Mouse (Mus musculus): Measurements from ENCODE around the gene Ambp. TPM values are rescaled to one million over a fixed set of nuclear protein-coding genes. Genes with fewer than 3 reads are reported as not detected.

Gene Ambp
- polyA plus RNA-seq, 1 experiment from 2014 or later, result 11.6 TPM

DNA sequence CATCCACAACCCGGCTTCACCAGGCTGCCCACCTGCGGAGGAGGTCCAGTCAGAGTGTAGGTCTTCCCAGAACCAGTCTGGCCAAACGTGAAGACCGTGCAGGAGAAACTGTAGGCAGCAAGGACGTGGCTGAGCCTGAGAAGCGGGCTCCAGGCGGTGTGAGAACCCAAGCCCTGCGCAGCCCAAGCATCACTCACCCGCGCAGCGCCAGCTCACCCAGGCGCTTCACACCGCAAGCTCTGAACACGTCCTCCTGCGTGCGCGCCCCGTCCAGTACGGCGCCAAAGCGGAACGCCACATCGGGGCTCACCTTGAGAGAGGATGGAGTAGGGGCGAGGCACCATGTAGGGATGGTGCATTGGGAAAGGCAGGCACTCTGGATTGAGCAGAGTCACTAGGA is 16.5 kb upstream of the Ambp start:
- no peak overlapping the region for H3K27ac ChIP-seq (ENCODE audit: low read depth, low read length)
- H3K9ac ChIP-seq (ENCODE audit: low read depth, low read length), result no peak overlapping the region
- no peak overlapping the region for H3K4me3 ChIP-seq (ENCODE audit: low read depth, low read length)
- H3K27me3 ChIP-seq (ENCODE audit: control insufficient read depth, insufficient read depth, low read length), result peaks cover 29% of the 10 kb centered on the region
- no peak overlapping the region for H3K4me2 ChIP-seq
- H3K36me3 ChIP-seq (ENCODE audit: control insufficient read depth, insufficient read depth, low read length), result no peaks in the 10 kb centered on the region
- H3K4me1 ChIP-seq (ENCODE audit: control insufficient read depth, insufficient read depth, low read length), result no peaks in the 10 kb centered on the region
- no peak for ATAC-seq (replicated peaks; ENCODE audit: insufficient number of reproducible peaks, low FRiP score, low TSS enrichment)
- 27% methylated on average over 24 of the region's 24 CpGs for WGBS (ENCODE audit: insufficient replicate concordance)
- H3K9me3 ChIP-seq (replicated peaks; ENCODE audit: control insufficient read depth, low read length), result no peaks in the 10 kb centered on the region

DNA sequence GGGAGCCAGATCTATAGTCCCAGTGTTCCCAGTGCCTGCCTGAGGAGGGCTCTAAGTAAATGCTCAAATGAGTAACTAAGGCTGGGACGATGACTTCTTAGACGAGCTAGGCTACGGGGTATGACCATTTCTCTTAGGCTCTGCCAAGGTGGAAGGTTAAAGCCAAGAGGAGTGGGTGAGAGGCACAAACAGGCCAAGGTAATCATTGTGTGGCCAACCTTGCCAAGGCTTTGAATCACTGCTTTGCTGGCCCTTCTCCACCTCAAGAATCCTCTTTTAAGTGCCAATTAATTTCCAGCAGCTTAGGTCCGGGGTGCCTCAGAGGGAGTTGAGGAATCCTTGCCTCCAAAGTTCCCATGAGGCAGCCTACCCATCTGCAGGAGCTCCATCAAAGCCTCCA is 15.5 kb upstream of the Ambp start:
- Histone ChIP-seq H3K27me3 (ENCODE audit: control insufficient read depth, insufficient read depth, low read length) (peaks cover 29% of the 10 kb centered on the region), H3K4me3 (ENCODE audit: low read depth, low read length) (no peak overlapping the region), H3K4me1 (ENCODE audit: control insufficient read depth, insufficient read depth, low read length) (no peaks in the 10 kb centered on the region), H3K27ac (ENCODE audit: low read depth, low read length) (no peak overlapping the region), H3K9ac (ENCODE audit: low read depth, low read length) (no peak overlapping the region), H3K4me2 (no peak overlapping the region), H3K9me3 (replicated peaks; ENCODE audit: control insufficient read depth, low read length) (no peaks in the 10 kb centered on the region), H3K36me3 (ENCODE audit: control insufficient read depth, insufficient read depth, low read length) (no peaks in the 10 kb centered on the region)
- 72% methylated on average over 4 of the region's 4 CpGs for WGBS (ENCODE audit: insufficient replicate concordance)
- ATAC-seq (replicated peaks; ENCODE audit: insufficient number of reproducible peaks, low FRiP score, low TSS enrichment), result no peak

DNA sequence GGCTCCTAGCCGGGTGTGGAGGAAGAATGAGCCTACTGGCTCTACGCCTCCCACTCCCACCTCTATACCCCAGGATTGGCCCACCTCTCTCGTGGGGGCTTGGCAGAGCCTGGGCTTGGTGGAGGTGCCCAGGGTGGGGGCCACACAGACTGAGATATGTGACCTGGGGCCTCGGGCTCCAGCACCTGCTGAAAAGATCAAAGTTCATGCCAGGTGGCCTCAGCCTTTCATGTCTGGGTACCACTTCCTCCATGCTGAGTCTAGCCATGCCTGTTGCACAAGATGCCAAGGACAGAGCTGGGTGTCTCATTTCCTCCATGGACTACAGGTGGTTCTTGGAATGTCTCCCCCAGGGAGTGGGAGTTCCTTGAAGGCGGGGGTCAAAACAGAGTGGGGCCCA is 11.7 kb upstream of the Ambp start:
- no peak overlapping the region for H3K4me2 ChIP-seq
- no peaks in the 10 kb centered on the region for H3K36me3 ChIP-seq (ENCODE audit: control insufficient read depth, insufficient read depth, low read length)
- no peak overlapping the region for H3K4me3 ChIP-seq (ENCODE audit: low read depth, low read length)
- 78% methylated on average over 5 of the region's 5 CpGs for WGBS (ENCODE audit: insufficient replicate concordance)
- no peak for ATAC-seq (replicated peaks; ENCODE audit: insufficient number of reproducible peaks, low FRiP score, low TSS enrichment)
- no peak overlapping the region for H3K27ac ChIP-seq (ENCODE audit: low read depth, low read length)
- H3K9me3 ChIP-seq (replicated peaks; ENCODE audit: control insufficient read depth, low read length), result no peaks in the 10 kb centered on the region
- H3K9ac ChIP-seq (ENCODE audit: low read depth, low read length), result no peak overlapping the region
- no peaks in the 10 kb centered on the region for H3K4me1 ChIP-seq (ENCODE audit: control insufficient read depth, insufficient read depth, low read length)
- H3K27me3 ChIP-seq (ENCODE audit: control insufficient read depth, insufficient read depth, low read length), result peaks cover 18% of the 10 kb centered on the region

DNA sequence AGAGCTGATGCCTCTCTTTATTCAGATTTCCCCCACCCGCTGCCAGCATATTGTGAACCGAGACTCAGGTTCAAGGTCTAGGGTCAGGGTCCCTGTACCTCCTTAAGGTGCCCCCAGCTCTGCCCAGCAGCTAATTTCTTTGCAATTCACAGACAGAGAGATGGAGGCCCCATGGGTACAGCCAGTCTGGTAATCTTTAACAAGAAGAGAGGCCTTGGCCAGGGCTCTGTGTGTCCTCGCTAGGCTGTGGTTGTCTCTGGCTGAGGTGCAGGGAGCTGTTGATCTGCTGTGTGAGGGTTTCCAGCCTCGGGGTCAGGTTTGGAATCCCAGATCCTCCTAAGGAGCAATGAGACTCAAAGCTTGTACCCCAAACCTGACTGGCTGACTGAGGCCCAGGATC is 11.0 kb upstream of the Ambp start:
- ATAC-seq (replicated peaks; ENCODE audit: insufficient number of reproducible peaks, low FRiP score, low TSS enrichment), result no peak
- Histone ChIP-seq H3K9ac (ENCODE audit: low read depth, low read length) (no peak overlapping the region), H3K9me3 (replicated peaks; ENCODE audit: control insufficient read depth, low read length) (no peaks in the 10 kb centered on the region), H3K27ac (ENCODE audit: low read depth, low read length) (no peak overlapping the region), H3K27me3 (ENCODE audit: control insufficient read depth, insufficient read depth, low read length) (peaks cover 11% of the 10 kb centered on the region), H3K4me3 (ENCODE audit: low read depth, low read length) (no peak overlapping the region), H3K36me3 (ENCODE audit: control insufficient read depth, insufficient read depth, low read length) (no peaks in the 10 kb centered on the region), H3K4me2 (no peak overlapping the region), H3K4me1 (ENCODE audit: control insufficient read depth, insufficient read depth, low read length) (no peaks in the 10 kb centered on the region)
- 78% methylated on average over 4 of the region's 4 CpGs for WGBS (ENCODE audit: insufficient replicate concordance)

DNA sequence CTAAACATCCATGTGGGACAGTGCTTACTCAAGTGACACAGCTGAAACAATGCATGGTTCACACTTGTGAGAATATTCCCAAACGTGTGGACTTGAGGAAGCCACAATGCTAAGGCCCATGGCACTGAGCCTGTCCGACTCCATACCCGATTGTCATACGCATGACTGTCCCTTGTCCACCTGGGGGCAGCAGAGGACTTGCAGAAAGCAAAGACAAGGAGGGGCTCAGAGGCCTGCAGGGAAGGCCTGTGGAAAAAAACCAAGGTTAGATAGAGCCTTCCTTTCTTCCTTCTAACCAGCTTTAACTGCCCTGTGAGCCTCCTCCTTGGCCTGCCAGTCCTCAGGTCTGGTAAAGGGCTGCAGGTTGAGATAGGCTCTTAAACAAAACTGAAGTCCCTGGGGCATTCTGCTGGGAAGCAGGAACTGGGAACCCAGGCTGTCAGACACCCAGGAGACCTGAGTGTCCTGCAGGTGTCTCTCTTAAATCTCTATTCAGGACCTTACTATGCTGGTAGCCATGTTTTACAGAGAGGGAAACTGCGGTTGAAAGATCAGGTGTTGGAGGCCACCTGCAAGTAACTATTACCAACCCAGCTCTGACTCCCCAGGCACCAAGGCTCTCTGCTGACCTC is 4.5 kb upstream of the Ambp start:
- ATAC-seq (replicated peaks; ENCODE audit: insufficient number of reproducible peaks, low FRiP score, low TSS enrichment), result peak; percentile 67; the same call in 1 of the 2 replicates
- no peaks in the 10 kb centered on the region for H3K36me3 ChIP-seq (ENCODE audit: control insufficient read depth, insufficient read depth, low read length)
- WGBS (ENCODE audit: insufficient replicate concordance), result 20% methylated on average over 5 of the region's 5 CpGs
- no peaks in the 10 kb centered on the region for H3K4me1 ChIP-seq (ENCODE audit: control insufficient read depth, insufficient read depth, low read length)
- no peaks in the 10 kb centered on the region for H3K9me3 ChIP-seq (replicated peaks; ENCODE audit: control insufficient read depth, low read length)
- no peak overlapping the region for H3K4me3 ChIP-seq (ENCODE audit: low read depth, low read length)
- no peak overlapping the region for H3K4me2 ChIP-seq
- no peak overlapping the region; the same call in 1 of the 2 replicates for H3K9ac ChIP-seq (ENCODE audit: low read depth, low read length)
- no peak overlapping the region for H3K27ac ChIP-seq (ENCODE audit: low read depth, low read length)
- H3K27me3 ChIP-seq (ENCODE audit: control insufficient read depth, insufficient read depth, low read length), result no peaks in the 10 kb centered on the region

DNA sequence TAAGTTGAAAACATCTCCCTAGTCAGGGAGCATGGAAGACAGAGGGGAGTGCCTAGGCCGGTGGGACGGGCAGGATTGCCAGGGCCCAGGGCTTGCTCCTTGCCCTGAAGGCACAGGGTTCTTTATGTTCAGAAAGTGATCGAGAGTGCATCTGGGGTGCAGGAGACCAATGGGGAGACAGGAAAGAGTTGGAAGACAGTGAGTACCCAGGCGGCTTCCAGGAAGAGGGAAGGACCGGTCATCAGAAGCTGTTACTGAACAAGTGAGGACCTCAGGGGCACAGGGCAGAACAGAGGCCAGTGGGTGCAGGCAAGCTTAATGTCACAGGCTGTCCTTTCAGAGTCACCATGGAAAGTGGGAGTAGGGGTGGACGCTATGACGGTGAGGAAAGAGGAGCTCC is 3.6 kb upstream of the Ambp start:
- Histone ChIP-seq H3K36me3 (ENCODE audit: control insufficient read depth, insufficient read depth, low read length) (no peaks in the 10 kb centered on the region), H3K4me2 (no peak overlapping the region), H3K9ac (ENCODE audit: low read depth, low read length) (no peak overlapping the region), H3K27me3 (ENCODE audit: control insufficient read depth, insufficient read depth, low read length) (no peaks in the 10 kb centered on the region), H3K4me3 (ENCODE audit: low read depth, low read length) (no peak overlapping the region), H3K4me1 (ENCODE audit: control insufficient read depth, insufficient read depth, low read length) (no peaks in the 10 kb centered on the region), H3K27ac (ENCODE audit: low read depth, low read length) (no peak overlapping the region), H3K9me3 (replicated peaks; ENCODE audit: control insufficient read depth, low read length) (no peaks in the 10 kb centered on the region)
- WGBS (ENCODE audit: insufficient replicate concordance), result 84% methylated on average over 7 of the region's 7 CpGs
- peak; percentile 5; the same call in 1 of the 2 replicates for ATAC-seq (replicated peaks; ENCODE audit: insufficient number of reproducible peaks, low FRiP score, low TSS enrichment)

DNA sequence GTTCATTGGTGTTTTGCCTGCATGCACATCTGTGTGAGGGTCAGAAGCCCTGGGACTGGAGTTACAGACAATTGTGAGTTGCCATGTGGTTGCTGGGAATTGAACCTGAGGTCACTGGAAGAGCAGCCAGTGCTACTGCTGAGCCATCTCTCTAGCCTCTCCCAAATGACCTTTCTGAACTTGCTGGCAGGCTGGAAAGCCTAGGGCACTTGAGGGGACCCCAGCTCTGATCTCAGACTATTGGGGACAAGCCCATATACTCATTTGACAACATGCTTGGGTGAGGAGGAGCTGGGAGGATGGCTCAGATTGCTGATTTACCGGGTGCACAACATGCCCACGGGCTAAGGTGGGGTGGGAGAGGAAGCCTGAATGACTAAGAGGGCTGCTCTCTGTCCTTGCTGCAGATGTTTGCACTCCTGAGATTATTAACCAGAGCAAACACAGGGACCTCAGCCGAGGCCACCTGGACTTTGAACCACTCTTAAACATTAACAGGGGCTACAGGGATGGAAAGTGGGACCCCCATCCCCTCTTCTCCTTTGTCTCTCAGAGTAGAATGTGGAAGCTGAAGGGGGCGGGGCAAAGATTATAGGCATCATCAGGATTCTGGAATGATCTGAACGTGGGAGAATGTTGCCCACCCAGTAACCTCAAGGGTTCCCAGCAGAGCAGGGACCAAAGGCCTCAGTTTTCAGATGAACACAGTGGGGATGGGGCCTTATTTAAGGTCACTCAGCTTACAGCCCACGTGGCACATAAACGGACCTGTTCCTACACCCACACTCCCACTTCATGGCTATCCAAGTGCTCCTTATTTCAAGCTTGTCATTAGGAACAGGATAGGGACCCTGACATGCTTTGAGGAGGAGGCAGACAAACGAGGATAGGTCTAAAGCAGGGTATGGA is 2.4 kb upstream of the Ambp start:
- H3K27ac ChIP-seq (ENCODE audit: low read depth, low read length), result no peak overlapping the region
- H3K9ac ChIP-seq (ENCODE audit: low read depth, low read length), result no peak overlapping the region
- no peak overlapping the region for H3K4me2 ChIP-seq
- no peaks in the 10 kb centered on the region for H3K27me3 ChIP-seq (ENCODE audit: control insufficient read depth, insufficient read depth, low read length)
- no peaks in the 10 kb centered on the region for H3K36me3 ChIP-seq (ENCODE audit: control insufficient read depth, insufficient read depth, low read length)
- 60% methylated on average over 8 of the region's 8 CpGs for WGBS (ENCODE audit: insufficient replicate concordance)
- no peak overlapping the region for H3K4me3 ChIP-seq (ENCODE audit: low read depth, low read length)
- no peaks in the 10 kb centered on the region for H3K9me3 ChIP-seq (replicated peaks; ENCODE audit: control insufficient read depth, low read length)
- no peaks in the 10 kb centered on the region for H3K4me1 ChIP-seq (ENCODE audit: control insufficient read depth, insufficient read depth, low read length)
- no peak for ATAC-seq (replicated peaks; ENCODE audit: insufficient number of reproducible peaks, low FRiP score, low TSS enrichment)

DNA sequence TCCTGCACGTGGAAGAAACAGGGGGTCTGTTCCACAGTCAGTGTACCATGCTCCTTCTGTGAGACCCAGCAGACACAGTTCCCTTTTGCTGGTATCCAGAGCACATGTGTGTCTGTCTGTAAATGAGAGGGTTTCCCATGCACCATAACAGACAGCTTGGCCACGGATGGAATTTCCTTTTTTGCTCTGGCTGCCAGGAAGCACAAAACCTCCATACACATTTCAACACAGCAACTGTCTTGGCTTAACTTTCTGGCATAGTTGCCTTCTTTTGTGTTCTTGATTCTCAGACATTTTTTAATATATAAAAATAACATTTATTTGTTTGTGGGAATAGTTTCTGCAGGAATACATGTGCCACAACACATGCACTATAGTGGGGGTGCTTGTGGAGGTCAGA is 997 bp upstream of the Ambp start:
- WGBS (ENCODE audit: insufficient replicate concordance), result 51% methylated on average over 2 of the region's 2 CpGs
- H3K4me2 ChIP-seq, result no peak overlapping the region
- no peak overlapping the region for H3K27ac ChIP-seq (ENCODE audit: low read depth, low read length)
- H3K36me3 ChIP-seq (ENCODE audit: control insufficient read depth, insufficient read depth, low read length), result no peaks in the 10 kb centered on the region
- no peak overlapping the region for H3K4me3 ChIP-seq (ENCODE audit: low read depth, low read length)
- H3K27me3 ChIP-seq (ENCODE audit: control insufficient read depth, insufficient read depth, low read length), result no peaks in the 10 kb centered on the region
- H3K9me3 ChIP-seq (replicated peaks; ENCODE audit: control insufficient read depth, low read length), result no peaks in the 10 kb centered on the region
- no peak overlapping the region for H3K9ac ChIP-seq (ENCODE audit: low read depth, low read length)
- no peak for ATAC-seq (replicated peaks; ENCODE audit: insufficient number of reproducible peaks, low FRiP score, low TSS enrichment)
- no peaks in the 10 kb centered on the region for H3K4me1 ChIP-seq (ENCODE audit: control insufficient read depth, insufficient read depth, low read length)

Data from heart, embryonic 11.5 days (tissue).